Mouse (Mus musculus) cerebellum, adult 2 months (tissue): ENCODE data around the gene Washc1.
"Not testable (repeated sequence)": the region's sequence is repeated elsewhere in the genome, so short reads cannot be mapped to it uniquely, and the experiment has no call there.

Experiments
- CTCF ChIP-seq: fragments of 200-500 bp; IDR thresholded peaks from 2 replicates; pipeline ENCODE4 v1.5.1; 2011; ENCODE audit warnings: low read depth, mild to moderate bottlenecking, control low read depth, low read length, moderate library complexity, borderline replicate concordance; ENCODE audit not compliant: insufficient read depth
- POLR2A ChIP-seq: fragments of 200-500 bp; IDR thresholded peaks from 2 replicates; pipeline ENCODE4 v1.6.1; 2011; ENCODE audit warnings: low read length, control low read depth, borderline replicate concordance; ENCODE audit not compliant: insufficient read depth

DNA sequence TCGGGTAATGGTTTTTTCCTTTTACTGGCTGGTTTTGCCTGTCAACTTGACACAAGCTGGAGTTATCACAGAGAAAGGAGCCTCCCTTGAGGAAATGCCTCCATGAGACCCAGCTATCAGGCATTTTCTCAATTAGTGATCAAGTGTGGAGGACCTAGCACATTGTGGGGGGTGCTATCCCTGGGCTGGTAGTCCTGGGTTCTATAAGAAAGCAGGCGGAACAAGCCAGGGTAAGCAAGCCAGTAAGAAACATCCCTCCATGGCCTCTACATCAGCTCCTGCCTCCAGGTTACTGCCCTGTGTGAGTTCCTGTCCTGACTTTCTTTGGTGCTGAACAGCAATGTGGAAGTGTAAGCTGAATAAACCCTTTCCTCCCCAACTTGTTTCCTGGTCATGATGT lies 42.3 kb upstream of the Washc1 start:
- not testable (repeated sequence) for TF ChIP-seq CTCF, POLR2A
